Mouse (Mus musculus) midbrain, embryonic 16.5 days (tissue): ENCODE measurements around the gene Col23a1. TPM values are rescaled to one million over a fixed set of nuclear protein-coding genes. Genes with fewer than 3 reads are reported as not detected.

ENCODE experiments used
- ATAC-seq: fragments of 200-750 bp; cut with Nextera tagmentation; 2 replicates; pipeline ENCODE4 v1.8.0; 2017; ENCODE audit warnings: moderate TSS enrichment
- H3K27ac ChIP-seq: fragments of 300-500 bp; sonication (generic); 2 replicates; pipeline ENCODE4 v1.5.1; 2014; ENCODE audit warnings: mild to moderate bottlenecking, low read length, mixed read lengths
- H3K27me3 ChIP-seq: fragments of 300-500 bp; sonication (generic); 2 replicates; pipeline ENCODE4 v1.6.1; 2014; ENCODE audit warnings: low read depth, low read length, mixed read lengths; ENCODE audit not compliant: control insufficient read depth, insufficient read depth
- H3K36me3 ChIP-seq: fragments of 300-500 bp; sonication (generic); 2 replicates; pipeline ENCODE4 v1.6.1; 2014; ENCODE audit warnings: mild to moderate bottlenecking, low read length, moderate library complexity, mixed read lengths; ENCODE audit not compliant: control insufficient read depth, insufficient read depth
- H3K4me1 ChIP-seq: fragments of 300-500 bp; sonication (generic); 2 replicates; pipeline ENCODE4 v1.6.1; 2014; ENCODE audit warnings: mild to moderate bottlenecking, low read length, mixed read lengths; ENCODE audit not compliant: control insufficient read depth, insufficient read depth
- H3K4me2 ChIP-seq: fragments of 300-500 bp; sonication (generic); 2 replicates; pipeline ENCODE4 v1.6.1; 2014; ENCODE audit warnings: mild to moderate bottlenecking, low read length, mixed read lengths
- H3K4me3 ChIP-seq: fragments of 300-500 bp; sonication (generic); 2 replicates; pipeline ENCODE4 v1.5.1; 2014; ENCODE audit warnings: low read depth, mild to moderate bottlenecking, low read length, moderate library complexity, mixed read lengths
- H3K9ac ChIP-seq: fragments of 300-500 bp; sonication (generic); 2 replicates; pipeline ENCODE4 v1.6.1; 2014; ENCODE audit warnings: low read depth, low read length, mixed read lengths
- H3K9me3 ChIP-seq: fragments of 300-500 bp; sonication (generic); replicated peaks from 2 replicates; pipeline ENCODE4 v1.6.1; 2014; ENCODE audit warnings: mild to moderate bottlenecking, low read length, mixed read lengths; ENCODE audit not compliant: control insufficient read depth, poor library complexity, severe bottlenecking
- WGBS: fragments of 180-500 bp; shearing (Covaris S2); extraction: QIAGEN DNeasy Blood & Tissue Kit; methylation state at CpG from one replicate; pipeline ENCODE4 v1.1.7; 2014; 5-methylcytosine and 5-hydroxymethylcytosine counted together
- polyA plus RNA-seq: library from polyadenylated mRNA; unstranded; fragments of >200 nt; fragmentation: Nextera tagmentation; extraction: Ambion mirVana; gene quantifications from 2 replicates; pipeline ENCODE4 v1.2.1, GENCODE M21; 2015

Col23a1 gene
- polyA plus RNA-seq, 1 experiment from 2014 or later: 3.0 TPM

- no peak for ATAC-seq
- 36% methylated on average over 7 of the region's 7 CpGs for WGBS
Measured at GRCm38 (mm10) chr11:51538388-51538787, 248.7 kb downstream of the Col23a1 start.

GRCm38 (mm10) chr11:51538919-51539758 is 249.4 kb downstream of the Col23a1 start:
- H3K4me1 ChIP-seq: no peaks in the 10 kb centered on the region
- H3K4me3 ChIP-seq: no peak overlapping the region
- no peak overlapping the region for H3K4me2 ChIP-seq
- H3K36me3 ChIP-seq: no peaks in the 10 kb centered on the region
- 58% methylated on average over 13 of the region's 13 CpGs for WGBS
- no peak overlapping the region for H3K9ac ChIP-seq
- no peaks in the 10 kb centered on the region for H3K9me3 ChIP-seq
- H3K27ac ChIP-seq: no peak overlapping the region
- no peaks in the 10 kb centered on the region for H3K27me3 ChIP-seq
- peak; percentile 50 for ATAC-seq

More at GRCm38 (mm10) chr11:51538388-51538787, 248.7 kb downstream of the Col23a1 start:
- Histone ChIP-seq H3K27ac (no peak overlapping the region), H3K4me1 (no peaks in the 10 kb centered on the region), H3K36me3 (no peaks in the 10 kb centered on the region), H3K9ac (no peak overlapping the region), H3K4me2 (no peak overlapping the region), H3K27me3 (no peaks in the 10 kb centered on the region), H3K4me3 (no peak overlapping the region), H3K9me3 (no peaks in the 10 kb centered on the region)

- Histone ChIP-seq H3K9ac (no peak overlapping the region), H3K4me2 (no peak overlapping the region), H3K4me1 (no peaks in the 10 kb centered on the region), H3K4me3 (no peak overlapping the region), H3K9me3 (no peaks in the 10 kb centered on the region), H3K36me3 (no peaks in the 10 kb centered on the region), H3K27ac (no peak overlapping the region), H3K27me3 (no peaks in the 10 kb centered on the region)
- ATAC-seq: peak; percentile 83
- 13% methylated on average over 10 of the region's 10 CpGs for WGBS
Measured at GRCm38 (mm10) chr11:51539759-51540282, 250.1 kb downstream of the Col23a1 start.

- Histone ChIP-seq H3K36me3 (no peaks in the 10 kb centered on the region), H3K9ac (no peak overlapping the region), H3K4me3 (no peak overlapping the region), H3K27me3 (no peaks in the 10 kb centered on the region), H3K9me3 (no peaks in the 10 kb centered on the region), H3K4me2 (no peak overlapping the region), H3K27ac (no peak overlapping the region), H3K4me1 (no peaks in the 10 kb centered on the region)
- 57% methylated on average over 9 of the region's 9 CpGs for WGBS
- ATAC-seq: no peak
Measured at GRCm38 (mm10) chr11:51542424-51542823, 252.7 kb downstream of the Col23a1 start.

- no peaks in the 10 kb centered on the region for H3K9me3 ChIP-seq
- H3K4me1 ChIP-seq: no peaks in the 10 kb centered on the region
- H3K27me3 ChIP-seq: no peaks in the 10 kb centered on the region
- 23% methylated on average over 7 of the region's 7 CpGs for WGBS
- H3K4me2 ChIP-seq: no peak overlapping the region
- H3K36me3 ChIP-seq: no peaks in the 10 kb centered on the region
- H3K4me3 ChIP-seq: no peak overlapping the region
- no peak for ATAC-seq
- H3K9ac ChIP-seq: no peak overlapping the region
- no peak overlapping the region for H3K27ac ChIP-seq
Measured at GRCm38 (mm10) chr11:51543487-51544050, 253.8 kb downstream of the Col23a1 start.

GRCm38 (mm10) chr11:51544413-51544812 is 254.7 kb downstream of the Col23a1 start:
- 64% methylated on average over 2 of the region's 2 CpGs for WGBS
- H3K27ac ChIP-seq: no peak overlapping the region
- no peak for ATAC-seq
- no peak overlapping the region for H3K9ac ChIP-seq
- no peaks in the 10 kb centered on the region for H3K36me3 ChIP-seq
- no peak overlapping the region for H3K4me2 ChIP-seq
- H3K4me1 ChIP-seq: no peaks in the 10 kb centered on the region
- H3K27me3 ChIP-seq: no peaks in the 10 kb centered on the region
- H3K4me3 ChIP-seq: no peak overlapping the region
- H3K9me3 ChIP-seq: no peaks in the 10 kb centered on the region

- no peak overlapping the region for H3K4me3 ChIP-seq
Measured at GRCm38 (mm10) chr11:51545811-51546210, 256.1 kb downstream of the Col23a1 start.

DNA sequence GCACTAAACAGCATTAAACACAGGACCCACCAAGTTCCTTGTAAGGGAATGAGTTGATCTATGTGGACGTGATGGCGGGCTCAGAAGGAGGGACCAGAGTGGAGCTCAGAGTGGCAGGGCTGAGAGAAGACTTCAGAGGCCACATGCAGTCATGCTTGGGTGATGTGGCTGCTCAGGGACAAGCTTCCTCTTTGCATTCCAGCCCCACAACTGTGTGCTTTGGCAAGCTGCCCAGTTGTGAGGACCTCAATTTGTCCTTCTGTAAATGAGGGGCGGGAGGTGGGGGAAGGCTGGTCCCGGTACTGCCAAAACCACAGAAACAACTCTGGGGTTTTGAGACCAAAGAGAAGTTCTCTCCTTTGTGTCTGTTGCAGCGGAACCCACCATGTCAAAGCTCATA is 261.5 kb downstream of the Col23a1 start:
- Histone ChIP-seq H3K36me3 (no peaks in the 10 kb centered on the region), H3K4me3 (no peak overlapping the region), H3K9ac (no peak overlapping the region), H3K27ac (no peak overlapping the region), H3K9me3 (no peaks in the 10 kb centered on the region), H3K27me3 (no peaks in the 10 kb centered on the region), H3K4me1 (no peaks in the 10 kb centered on the region), H3K4me2 (no peak overlapping the region)
- WGBS: 57% methylated on average over 5 of the region's 5 CpGs
- ATAC-seq: no peak

More at GRCm38 (mm10) chr11:51545811-51546210, 256.1 kb downstream of the Col23a1 start:
- no peak for ATAC-seq
- H3K4me1 ChIP-seq: no peaks in the 10 kb centered on the region
- peak overlapping the region; percentile 0; the same call in 1 of the 2 replicates for H3K9ac ChIP-seq
- no peaks in the 10 kb centered on the region for H3K9me3 ChIP-seq
- no peaks in the 10 kb centered on the region for H3K36me3 ChIP-seq
- no peak overlapping the region for H3K27ac ChIP-seq
- 61% methylated on average over 4 of the region's 4 CpGs for WGBS
- H3K4me2 ChIP-seq: no peak overlapping the region
- H3K27me3 ChIP-seq: no peaks in the 10 kb centered on the region

DNA sequence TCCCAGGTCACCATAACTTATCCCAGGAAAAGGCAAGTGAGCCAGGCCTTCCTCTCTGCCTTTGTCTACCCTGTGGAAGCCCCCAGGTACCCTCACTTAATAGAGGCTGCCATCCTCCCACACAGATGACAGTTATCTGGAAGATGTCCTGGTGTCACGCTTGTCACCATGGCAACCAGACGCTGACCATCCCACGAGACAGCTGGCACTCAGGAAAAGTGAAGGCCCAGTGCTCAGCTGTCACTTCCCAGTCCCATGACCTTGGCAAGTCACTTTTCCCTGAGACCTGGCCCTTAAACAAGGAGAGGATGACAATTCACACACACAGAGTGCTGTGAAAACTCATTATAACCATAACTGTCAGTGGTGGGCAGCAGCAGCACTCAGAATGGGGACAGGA is 262.4 kb downstream of the Col23a1 start:
- Histone ChIP-seq H3K36me3 (no peaks in the 10 kb centered on the region), H3K4me3 (no peak overlapping the region), H3K9me3 (no peaks in the 10 kb centered on the region), H3K27ac (no peak overlapping the region), H3K27me3 (no peaks in the 10 kb centered on the region), H3K4me1 (no peaks in the 10 kb centered on the region), H3K9ac (no peak overlapping the region), H3K4me2 (no peak overlapping the region)
- 39% methylated on average over 3 of the region's 3 CpGs for WGBS
- no peak for ATAC-seq
